Mouse (Mus musculus) 3134 (cell line): Measurements from ENCODE around the gene Ccdc174.
"Not testable (repeated sequence)": the region's sequence is repeated elsewhere in the genome, so short reads cannot be mapped to it uniquely, and the experiment has no call there.

Source experiments
- DNase-seq: peaks from one replicate; pipeline ENCODE4 v3.0.0-alpha.2; 2011; ENCODE audit warnings: low spot score; ENCODE audit not compliant: insufficient read length; ENCODE audit errors: extremely low read depth

The Ccdc174 gene

DNA sequence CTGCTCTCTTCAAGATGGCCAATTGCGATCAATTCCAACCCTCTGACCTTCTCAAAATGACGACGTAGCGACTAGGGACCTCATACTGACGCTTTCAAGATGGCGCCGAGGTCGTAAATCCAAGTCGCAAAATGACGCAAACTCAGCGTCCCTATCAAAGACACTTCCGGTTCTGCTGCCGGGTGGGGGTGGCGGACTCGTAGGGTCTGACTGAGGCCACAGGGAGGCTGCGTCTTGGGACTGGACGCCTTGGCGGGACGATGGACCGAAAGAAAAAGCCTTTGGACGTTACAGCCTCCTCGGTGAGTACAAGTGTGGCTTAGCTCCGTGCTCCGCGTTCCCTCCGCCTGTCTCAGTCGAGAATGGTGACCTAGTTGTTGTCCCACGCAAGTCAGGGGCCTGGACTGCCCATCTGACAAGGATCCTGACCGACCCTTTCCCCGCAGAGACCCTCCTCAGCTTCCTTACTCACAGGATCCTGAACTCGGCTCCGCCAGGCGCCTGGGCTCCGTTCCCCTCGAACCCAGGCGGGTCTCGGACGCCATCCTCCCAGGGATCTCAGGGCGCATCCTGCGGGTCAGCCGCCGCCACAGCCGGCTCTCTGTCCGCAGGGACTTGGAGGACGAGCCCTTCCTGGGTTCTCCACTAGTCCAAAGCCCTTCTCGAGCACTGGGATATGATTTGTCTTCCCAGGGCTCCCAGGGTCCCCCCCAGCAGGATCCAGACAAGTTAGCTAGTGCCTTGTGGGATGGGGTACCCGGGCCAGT, at the start of gene Ccdc174:
Gene Ccdc174 (plus strand): TSS at position 169 of the 767 bp plus-strand sequence.
- peak; percentile 86 for DNase-seq

DNA sequence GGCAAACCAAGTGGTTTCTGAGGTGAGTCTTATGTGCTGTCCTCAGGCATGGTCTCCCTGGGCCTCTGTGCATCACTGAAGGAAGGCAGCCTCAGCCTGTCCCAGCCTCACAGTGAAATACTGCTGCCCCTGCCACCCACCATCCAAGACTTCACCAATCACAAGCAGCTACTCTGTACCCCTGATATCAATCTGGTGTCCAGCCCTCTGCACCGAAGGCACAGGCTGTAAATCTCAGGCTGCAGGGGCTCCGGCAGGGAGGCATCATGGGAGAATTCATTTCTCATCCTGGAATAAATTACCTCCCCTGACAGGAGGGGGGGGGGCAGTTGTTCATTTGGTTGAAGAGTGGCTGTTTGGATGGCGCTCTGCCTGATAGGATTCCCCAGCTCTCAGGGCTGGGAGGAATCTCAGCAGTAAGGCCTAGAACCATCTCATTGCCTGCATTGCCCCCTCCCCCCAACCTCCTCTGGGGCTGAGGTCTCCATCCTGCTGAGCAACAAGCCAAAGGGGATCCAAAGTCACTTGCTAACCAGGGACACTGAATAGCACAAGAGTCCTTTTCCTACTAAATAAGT, 44.9 kb upstream of the Ccdc174 start:
- DNase-seq = no peak

DNA sequence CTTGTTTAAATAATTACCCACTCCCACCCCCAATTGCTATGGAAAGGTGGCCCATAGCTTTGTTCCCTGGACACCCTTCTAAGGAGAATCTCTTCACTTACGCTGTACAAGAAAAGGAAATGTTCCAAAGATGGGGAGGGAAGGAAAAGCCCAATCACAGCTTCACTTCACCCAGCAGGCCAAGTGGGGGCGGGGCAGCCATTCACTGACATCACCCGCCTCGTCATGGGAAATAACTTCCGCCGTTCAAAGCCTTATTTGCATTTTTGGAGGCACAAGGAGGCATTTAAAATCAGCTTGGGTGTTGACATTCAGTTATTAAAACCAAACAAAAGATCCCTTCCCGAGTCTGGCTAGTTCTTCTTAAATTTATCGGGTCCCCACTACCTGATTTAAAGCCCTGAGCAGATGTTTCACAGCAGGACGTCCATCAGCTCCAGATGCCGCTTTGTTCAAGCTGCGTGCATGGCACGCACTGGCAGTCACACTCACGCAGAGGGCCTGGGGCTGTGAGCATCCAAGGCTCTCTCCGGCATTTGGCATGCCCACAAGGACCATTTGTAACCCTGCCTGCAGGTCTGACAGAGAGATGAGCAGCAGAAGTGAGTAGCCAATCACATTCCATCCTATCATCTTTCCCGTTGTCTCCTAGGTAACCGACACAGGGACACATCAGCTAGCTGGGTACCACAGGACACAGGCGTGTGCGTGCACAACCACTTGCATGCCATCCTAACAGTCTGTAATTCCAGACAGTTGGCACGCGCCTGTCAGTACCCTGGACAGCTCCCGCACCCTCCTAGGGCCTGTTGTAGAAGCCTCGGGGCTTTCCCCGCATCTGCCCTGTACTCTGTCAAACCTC, 38.6 kb upstream of the Ccdc174 start:
- DNase-seq = no peak

DNA sequence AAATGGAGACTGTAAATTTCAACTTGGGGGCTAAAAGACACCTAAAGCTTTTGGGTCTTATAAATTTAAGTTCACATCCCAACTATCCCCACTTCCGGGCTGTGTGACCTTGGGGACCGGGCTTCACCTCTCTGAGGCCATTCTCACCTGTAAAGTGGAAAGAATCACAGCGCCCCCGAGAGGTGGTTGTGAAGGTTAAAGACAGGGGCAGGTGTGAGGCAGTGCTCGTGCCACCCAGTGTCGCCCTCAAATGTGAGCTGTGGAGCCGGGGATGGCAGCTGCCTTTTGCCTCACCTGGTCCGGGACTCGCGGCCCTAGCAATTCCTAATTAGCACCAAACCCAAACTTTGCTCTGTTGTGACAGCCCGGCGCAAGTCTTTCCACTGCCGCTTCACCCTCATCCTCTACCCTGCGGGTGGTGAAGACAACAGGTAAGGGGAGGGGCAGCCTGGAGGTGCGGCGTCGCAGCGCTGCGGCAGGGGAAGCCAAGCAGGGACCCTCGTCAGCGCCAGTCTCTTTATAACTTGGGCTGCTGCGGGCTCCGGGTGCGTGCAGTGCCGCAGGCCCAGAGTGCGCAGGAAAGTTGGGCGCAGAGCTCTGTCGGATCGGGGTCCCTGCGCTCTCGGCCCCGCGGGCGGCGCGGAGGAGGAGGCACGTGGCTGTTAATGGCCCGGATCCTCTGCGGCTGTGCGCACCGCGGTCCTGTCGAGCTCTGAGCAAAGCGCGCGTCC, 34.8 kb upstream of the Ccdc174 start:
- no peak for DNase-seq

DNA sequence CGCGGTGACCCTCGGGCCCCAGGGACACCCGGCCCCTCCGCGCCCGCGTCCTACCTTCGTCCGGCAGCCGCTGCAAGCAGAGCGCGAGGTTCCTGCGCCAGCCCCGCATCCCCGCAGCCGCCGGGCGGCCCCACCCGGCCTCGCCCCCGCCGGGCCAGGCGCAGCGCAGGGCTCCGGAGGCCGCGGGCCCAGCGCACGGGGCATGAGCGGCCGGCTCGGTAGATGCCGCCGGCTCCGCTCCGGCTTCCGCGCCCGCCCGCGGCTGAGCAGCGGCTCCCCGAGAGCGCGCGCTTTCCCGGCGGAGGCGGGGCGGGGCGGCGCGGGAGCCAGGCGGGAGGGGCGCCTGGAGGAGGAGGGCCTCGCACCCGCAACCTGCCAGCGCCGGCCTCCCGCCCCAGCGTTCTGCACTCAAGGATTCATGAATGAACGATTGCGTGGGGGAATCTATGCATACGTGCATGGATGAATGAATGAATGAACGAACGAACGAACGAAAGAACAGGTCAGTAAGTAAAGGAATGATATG, 34.2 kb upstream of the Ccdc174 start:
- DNase-seq = no peak

DNA sequence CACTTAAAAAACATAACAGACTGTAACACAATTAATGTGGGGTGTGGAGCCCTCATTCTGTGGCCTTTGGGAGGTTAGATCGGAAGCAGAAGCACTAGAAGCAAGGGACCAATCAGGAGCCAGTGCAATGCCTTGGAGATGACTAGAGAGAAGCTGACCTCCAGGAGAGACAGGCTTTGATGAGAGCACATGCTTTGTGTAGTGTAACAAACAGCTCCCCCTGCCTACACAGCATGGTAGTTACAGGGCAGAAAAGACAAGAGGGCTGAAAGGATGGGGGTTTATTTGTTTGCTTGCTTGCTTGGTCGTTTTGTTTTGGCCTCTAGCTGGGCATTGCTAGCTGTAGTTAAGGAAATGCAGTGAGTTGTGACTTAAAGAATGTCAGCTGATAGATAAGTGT, 25.3 kb upstream of the Ccdc174 start:
- no peak for DNase-seq

DNA sequence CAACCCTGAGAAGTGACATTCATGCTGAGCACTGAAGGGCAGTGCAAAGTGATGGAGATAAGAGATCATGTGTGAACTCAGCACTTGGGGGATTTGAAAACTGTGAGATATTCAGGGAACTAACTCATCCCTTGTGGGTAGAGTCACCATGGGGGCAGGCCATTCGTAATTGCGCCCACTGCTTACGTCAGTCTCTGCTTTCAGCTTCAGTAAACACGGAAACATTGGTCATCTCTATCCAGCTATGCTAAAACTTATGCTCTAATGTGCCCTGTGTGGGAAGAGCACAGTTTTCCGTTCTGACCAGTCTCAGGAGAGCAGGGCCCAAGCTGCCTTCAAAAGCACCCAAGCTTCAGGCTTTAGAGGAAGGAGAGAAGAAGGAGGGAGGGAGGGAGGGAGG, 19.5 kb upstream of the Ccdc174 start:
- no peak for DNase-seq

DNA sequence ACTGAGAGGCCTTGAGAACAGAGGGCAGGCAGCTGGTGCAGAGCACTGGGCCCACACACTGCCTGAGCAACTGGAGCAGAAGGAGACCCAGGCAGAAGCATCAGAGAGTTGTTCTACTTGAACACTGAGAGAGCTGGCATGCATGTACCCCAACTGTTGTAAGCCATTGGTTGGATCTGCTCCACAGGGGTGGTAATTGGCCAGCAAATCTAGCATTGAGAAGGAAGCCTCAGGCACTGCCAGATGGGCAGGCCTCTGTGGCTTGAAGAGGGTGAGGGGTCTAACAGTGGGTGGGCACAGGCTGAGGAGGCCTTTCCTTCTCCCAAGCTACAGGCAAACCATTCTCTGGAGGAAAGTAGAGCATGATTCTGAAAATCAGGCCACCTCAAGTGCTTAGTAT, 15.0 kb upstream of the Ccdc174 start:
- no peak for DNase-seq

DNA sequence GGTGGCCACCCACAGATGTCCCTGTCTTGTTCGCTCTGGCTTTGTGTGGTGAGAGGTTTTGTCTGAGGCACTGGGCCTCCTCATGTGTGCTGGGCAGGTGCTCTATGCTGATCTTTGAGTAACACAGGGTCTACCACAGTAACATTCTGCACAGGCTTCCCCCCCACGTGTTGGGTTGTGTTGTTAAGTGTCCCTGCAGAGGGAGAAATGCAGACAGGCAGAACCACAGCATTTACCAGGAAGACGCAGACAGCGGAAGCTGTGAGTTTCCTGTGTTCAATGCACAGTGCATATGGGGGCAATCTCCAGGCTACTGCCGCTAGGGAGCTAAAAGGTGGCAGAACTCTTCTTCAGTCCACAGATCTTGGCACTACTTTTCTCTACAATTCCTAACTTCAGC, 13.3 kb upstream of the Ccdc174 start:
- no peak for DNase-seq

DNA sequence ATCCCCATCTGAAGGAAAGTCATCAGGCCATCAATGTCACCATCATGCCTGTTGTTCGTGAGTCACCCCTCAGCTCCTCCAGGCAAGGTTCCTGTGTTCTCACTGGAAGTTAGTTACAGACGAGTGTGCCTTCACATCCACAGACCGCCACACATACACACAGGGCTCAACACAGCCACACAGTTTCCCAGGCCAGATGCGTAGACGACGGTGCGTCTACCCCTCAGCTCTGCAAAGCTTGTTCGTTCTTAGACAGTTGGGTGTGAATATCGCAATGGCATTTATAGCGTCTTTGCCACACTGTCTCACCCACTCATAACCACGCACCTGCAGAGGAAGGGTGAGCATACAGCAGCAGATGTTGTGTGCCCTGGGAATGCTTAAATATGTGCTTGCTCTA, 12.3 kb upstream of the Ccdc174 start:
- no peak for DNase-seq

DNA sequence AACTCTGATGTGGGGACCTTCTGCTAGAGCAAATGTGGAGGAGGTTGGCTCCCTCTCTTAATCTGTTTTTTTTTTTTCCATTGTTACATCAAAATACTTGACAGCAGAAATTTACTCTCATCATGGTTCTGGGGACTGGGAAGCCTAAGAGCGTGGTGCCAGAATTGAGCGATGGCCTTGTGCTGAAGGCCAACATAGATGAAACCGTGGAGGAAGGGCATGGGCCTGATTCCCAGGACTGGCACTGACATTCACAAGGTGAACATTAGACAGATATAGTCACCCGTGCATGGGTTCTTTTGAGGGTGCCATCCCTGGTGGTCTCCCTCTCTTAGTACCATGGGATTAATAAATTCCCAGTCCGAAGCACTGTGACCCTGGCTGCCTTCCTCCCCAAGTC, 9.8 kb upstream of the Ccdc174 start:
- DNase-seq = no peak

DNA sequence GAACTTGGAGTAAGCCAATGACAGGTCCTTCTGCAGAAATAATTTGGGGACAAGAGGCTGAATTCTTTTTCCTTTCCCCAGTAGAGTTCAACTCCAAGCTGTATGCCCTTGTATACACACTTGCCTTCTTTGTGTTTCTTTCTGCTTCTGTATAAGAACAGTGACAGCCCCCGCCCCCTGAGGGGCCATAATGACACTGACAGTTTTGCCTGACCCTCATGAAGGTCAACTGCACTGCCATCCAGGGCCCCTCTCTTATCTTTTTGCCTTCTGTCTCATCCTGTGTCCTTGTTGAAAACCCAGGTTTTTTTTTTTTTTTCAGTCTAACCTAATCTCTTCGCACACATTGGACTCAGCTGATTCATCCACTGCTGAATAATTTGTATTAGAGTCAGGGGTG, 5.1 kb upstream of the Ccdc174 start:
- no peak for DNase-seq

DNA sequence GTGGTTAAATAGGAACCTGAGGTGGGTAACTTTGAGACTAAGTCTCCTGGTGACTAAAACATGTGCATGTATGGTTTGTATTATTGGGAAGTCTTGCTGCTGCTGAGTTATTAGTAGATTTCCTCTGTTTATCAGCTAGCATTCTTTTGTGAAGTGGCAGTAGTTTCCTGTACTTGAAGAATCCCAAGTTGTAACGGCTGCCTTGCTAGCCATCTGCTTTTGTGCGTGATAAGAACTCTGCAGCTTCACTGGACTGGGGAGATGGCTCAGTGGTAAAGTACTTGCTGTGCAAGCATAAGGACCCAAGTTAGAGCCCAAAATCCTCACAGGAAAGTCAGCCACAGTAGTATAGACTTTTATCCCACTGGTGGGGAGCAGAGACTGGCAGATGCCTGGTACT, 6.0 kb downstream of the Ccdc174 start:
- no peak for DNase-seq

DNA sequence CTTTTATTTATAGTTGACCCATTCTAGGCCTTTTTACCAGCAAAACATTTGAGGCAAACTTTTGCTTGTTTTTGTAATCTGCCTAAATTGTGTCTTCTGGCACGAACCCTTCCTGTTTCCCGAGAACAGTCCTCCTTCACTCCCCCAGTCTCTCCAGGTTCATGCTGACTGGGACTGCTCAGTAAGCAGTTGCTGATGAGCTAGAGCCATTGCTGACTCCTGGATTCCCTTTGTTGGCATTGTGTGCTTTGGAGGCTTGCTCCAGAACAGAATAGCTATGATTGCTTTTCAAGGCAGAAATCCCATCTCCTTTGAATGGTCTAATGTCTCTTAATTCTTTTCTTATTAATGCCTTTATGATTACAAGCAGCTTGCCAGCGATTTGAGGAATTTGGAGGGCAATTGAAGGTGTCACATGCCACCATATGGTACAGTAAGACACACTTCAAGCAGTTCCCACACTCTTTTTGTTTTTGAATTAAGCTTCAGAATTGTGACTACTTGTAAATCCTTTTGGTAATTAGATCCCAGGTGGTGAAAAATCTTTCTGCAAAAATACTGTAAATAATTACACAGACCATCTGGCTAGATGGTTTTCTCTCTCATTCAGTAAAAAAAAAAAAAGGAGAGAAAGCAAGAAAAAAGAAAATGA, 11.5 kb downstream of the Ccdc174 start:
- DNase-seq = no peak

DNA sequence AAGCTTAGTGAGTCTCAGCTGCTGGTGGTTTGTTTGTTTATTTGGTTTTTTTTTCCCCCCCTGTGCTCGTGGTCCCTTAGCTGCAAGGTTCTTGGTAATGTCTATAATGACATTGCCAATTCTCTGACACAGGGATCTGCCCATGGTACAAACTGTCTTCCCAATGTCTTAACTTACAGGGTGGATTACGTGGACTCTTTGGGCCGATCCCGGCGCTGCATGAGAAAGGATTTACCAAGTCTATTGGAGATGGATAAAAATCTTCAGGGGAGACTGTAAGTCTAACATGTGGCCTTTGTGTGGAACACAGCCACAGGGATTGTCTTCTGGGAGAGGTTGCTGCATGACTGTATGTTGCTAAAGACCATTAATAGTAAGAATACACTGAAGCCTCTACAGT, 12.8 kb downstream of the Ccdc174 start:
- no peak for DNase-seq

DNA sequence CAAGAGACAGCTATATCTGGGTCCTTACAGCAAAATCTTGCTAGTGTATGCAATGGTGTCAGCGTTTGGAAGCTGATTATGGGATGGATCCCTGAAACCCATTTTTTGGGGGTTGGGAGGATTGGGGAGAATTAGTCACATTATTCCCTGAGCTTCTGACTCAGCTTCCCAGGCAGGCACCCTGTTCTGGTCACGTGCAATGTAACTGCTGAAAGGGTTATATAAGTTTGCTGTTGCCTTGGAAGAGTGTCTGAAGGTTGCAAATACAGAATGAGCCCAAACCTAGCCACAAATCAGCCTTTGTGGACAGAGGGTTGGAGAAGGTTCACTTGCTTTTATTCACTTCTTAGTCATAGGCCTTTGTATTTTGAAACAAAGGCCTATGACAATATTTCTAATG, 13.9 kb downstream of the Ccdc174 start:
- DNase-seq = no peak

DNA sequence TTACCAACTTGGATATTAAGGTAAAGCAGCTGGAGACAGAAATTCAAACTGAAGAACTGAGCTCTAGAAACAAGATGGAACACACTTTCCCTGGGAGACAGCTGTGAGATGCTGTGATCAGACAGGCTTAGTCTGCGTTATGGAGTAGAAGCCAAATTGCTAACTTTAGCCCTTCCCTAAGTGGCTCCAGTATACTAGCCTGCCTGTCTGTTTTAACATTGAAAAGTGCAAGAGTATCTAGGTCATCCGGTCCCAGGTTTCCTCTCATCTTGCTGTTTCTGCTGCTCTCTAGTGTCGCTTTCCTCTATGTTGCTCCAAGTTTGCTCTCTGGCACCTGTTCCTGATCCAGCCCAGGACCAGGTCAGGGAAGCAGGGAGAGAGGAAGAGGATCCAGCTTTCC, 18.9 kb downstream of the Ccdc174 start:
- DNase-seq = no peak

DNA sequence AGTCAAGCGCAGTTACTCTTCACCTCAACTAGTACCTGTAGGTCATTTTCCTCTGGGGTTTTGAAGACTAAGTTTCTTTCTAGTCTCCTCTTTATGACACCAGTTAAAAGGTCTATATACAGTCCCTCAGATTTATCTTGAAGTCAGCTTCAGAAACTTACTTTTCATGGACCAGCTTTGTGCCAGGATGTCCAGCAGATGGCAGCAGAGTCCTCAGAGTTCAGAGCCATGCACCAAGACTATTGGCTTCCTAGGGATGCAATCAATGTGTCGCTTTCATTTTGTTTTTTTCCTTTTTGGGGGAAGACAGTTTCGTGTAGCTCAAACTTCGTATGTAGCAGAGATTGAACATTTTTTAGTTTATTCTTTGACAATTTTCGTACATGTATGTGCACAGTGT, 23.7 kb downstream of the Ccdc174 start:
- DNase-seq = peak; percentile 11

DNA sequence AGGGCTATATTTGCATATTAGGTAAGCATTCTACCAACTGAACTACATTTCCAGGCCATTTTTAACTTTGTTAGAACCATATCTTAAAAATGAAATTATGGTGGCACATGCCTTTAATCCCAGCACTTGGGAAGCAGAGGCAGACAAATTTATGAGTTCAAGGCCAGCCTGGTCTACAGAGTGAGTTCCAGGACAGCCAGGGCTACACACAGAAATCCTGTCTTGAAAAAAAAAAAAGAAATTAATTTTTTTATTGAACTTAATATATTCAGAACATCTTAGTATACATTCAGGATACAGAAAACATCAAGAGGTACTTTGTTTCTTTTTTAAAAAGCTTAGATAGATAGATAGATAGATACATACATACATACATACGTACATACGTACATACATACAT, 24.7 kb downstream of the Ccdc174 start, which contains the start of gene 4930590J08Rik:
Gene 4930590J08Rik (plus strand): TSS at position 301 of the 400 bp plus-strand sequence.
- not testable (repeated sequence) for DNase-seq

DNA sequence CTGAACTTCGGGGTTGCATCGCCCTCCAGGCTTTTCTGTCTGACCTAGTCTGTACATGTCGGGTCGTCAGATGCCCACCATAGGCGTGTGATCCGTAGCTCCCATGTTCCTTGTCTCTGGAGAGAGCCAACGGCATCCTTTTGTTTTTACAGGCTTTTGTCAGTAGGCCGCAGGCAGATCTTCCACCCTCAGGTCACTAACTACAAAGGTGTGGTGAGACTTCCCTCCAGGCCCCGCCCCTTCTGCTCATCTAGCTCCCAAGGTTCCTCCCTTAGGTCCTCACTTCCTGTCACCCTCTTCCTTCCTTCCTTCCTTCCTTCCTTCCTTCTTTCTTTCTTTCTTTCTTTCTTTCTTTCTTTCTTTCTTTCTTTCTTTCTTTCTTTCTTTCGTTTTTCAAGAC, 36.2 kb downstream of the Ccdc174 start:
- DNase-seq = no peak
